Mouse (Mus musculus) intestine, embryonic 15.5 days (tissue): ENCODE measurements around the gene Dgke. TPM values are rescaled to one million over a fixed set of nuclear protein-coding genes. Genes with fewer than 3 reads are reported as not detected.
"Not testable (repeated sequence)": the region's sequence is repeated elsewhere in the genome, so short reads cannot be mapped to it uniquely, and the experiment has no call there.

Experiments used
- ATAC-seq: fragments of 200-750 bp; cut with Nextera tagmentation; 2 replicates; pipeline ENCODE4 v1.8.0; 2017; ENCODE audit warnings: moderate TSS enrichment, moderate library complexity
- H3K27ac ChIP-seq: fragments of 300-500 bp; sonication (generic); 2 replicates; pipeline ENCODE4 v1.5.1; 2015; ENCODE audit warnings: mild to moderate bottlenecking, inconsistent platforms
- H3K27me3 ChIP-seq: fragments of 300-500 bp; sonication (generic); replicated peaks from 2 replicates; pipeline ENCODE4 v1.6.1; 2015; ENCODE audit warnings: inconsistent platforms
- H3K36me3 ChIP-seq: fragments of 300-500 bp; sonication (generic); 2 replicates; pipeline ENCODE4 v1.6.1; 2015; ENCODE audit warnings: inconsistent platforms
- H3K4me1 ChIP-seq: fragments of 300-500 bp; sonication (generic); replicated peaks from 2 replicates; pipeline ENCODE4 v1.6.1; 2015; ENCODE audit warnings: inconsistent platforms
- H3K4me2 ChIP-seq: fragments of 300-500 bp; sonication (generic); replicated peaks from 2 replicates; pipeline ENCODE4 v1.6.1; 2015; ENCODE audit warnings: mild to moderate bottlenecking, inconsistent platforms
- H3K4me3 ChIP-seq: fragments of 300-500 bp; sonication (generic); replicated peaks from 2 replicates; pipeline ENCODE4 v1.5.1; 2015; ENCODE audit warnings: inconsistent platforms
- H3K9ac ChIP-seq: fragments of 300-500 bp; sonication (generic); 2 replicates; pipeline ENCODE4 v1.6.1; 2015; ENCODE audit warnings: inconsistent platforms
- H3K9me3 ChIP-seq: fragments of 300-500 bp; sonication (generic); 2 replicates; pipeline ENCODE4 v1.6.1; 2016; ENCODE audit warnings: inconsistent platforms
- WGBS: fragments of 180-500 bp; shearing (Covaris S2); methylation state at CpG from one replicate; pipeline ENCODE4 v1.1.7; 2015; 5-methylcytosine and 5-hydroxymethylcytosine counted together
- polyA plus RNA-seq: library from polyadenylated mRNA; unstranded; fragments of >200 nt; fragmentation: Nextera tagmentation; extraction: Ambion mirVana; gene quantifications from 2 replicates; pipeline ENCODE4 v1.2.1, GENCODE M21; 2015

Gene Dgke
- polyA plus RNA-seq, 1 experiment from 2014 or later, result 3.2 TPM

- no peaks in the 10 kb centered on the region; the same call in 1 of the 2 replicates for H3K36me3 ChIP-seq
- WGBS, result 87% methylated on average over 6 of the region's 6 CpGs
- no peaks in the 10 kb centered on the region for H3K27me3 ChIP-seq
- ATAC-seq, result no peak
- no peak overlapping the region for H3K4me3 ChIP-seq
- peaks cover 7% of the 10 kb centered on the region; the same call in 1 of the 2 replicates for H3K4me1 ChIP-seq
- no peak overlapping the region for H3K9ac ChIP-seq
- no peak overlapping the region for H3K27ac ChIP-seq
- no peak overlapping the region for H3K4me2 ChIP-seq
- H3K9me3 ChIP-seq, result no peaks in the 10 kb centered on the region
Observed at GRCm38 (mm10) chr11:89051767-89052166, 14.9 kb downstream of the Dgke start.

DNA sequence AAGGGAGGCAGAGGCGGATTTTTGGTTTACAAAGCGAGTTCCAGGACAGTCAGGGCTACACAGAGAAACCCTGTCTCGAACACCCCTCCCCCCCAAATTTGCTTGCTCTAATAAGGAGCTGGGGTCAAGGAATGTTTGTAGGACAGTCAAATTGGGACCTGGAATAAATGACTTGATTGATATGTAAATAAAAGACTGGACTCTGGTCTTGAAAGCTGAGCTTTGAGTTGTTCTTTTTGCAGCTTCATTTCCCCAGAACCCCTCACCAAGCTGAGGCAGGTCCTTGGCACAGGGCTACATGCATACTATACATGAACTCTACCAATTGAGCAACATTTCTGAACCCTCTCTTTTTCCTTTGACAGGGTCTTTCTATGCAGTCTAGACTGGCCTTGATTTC, 20.6 kb downstream of the Dgke start:
- H3K4me3 ChIP-seq, result no peak overlapping the region
- H3K4me1 ChIP-seq, result no peaks in the 10 kb centered on the region
- H3K4me2 ChIP-seq, result no peak overlapping the region
- WGBS, result 91% methylated on average over 3 of the region's 3 CpGs
- H3K27ac ChIP-seq, result no peak overlapping the region
- no peak for ATAC-seq
- no peaks in the 10 kb centered on the region for H3K9me3 ChIP-seq
- peaks cover 12% of the 10 kb centered on the region for H3K36me3 ChIP-seq
- no peaks in the 10 kb centered on the region for H3K27me3 ChIP-seq
- no peak overlapping the region for H3K9ac ChIP-seq

DNA sequence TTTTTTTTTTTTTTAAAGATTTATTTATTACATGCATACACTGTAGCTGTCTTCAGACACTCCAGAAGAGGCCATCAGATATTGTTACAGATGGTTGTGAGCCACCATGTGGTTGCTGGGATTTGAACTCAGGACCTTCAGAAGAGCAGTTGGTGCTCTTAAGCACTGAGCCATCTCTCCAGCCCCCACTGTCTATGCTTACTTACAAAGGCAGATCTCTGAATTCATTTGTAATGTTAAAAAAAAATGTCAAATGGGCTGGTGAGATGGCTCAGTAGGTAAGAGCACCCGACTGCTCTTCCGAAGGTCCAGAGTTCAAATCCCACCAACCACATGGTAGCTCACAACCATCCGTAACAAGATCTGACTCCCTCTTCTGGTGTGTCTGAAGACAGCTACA, 21.1 kb downstream of the Dgke start:
- peaks cover 12% of the 10 kb centered on the region for H3K36me3 ChIP-seq
- H3K4me2 ChIP-seq, H3K9ac ChIP-seq, H3K27ac ChIP-seq, ATAC-seq, H3K4me1 ChIP-seq, H3K27me3 ChIP-seq, H3K4me3 ChIP-seq, H3K9me3 ChIP-seq: not testable (repeated sequence)
- 89% methylated on average over 3 of the region's 3 CpGs for WGBS

- ATAC-seq, result no peak
- Histone ChIP-seq H3K27me3 (no peaks in the 10 kb centered on the region), H3K36me3 (peaks cover 15% of the 10 kb centered on the region), H3K4me3 (no peak overlapping the region), H3K9ac (no peak overlapping the region), H3K27ac (no peak overlapping the region), H3K4me2 (no peak overlapping the region), H3K9me3 (no peaks in the 10 kb centered on the region), H3K4me1 (no peaks in the 10 kb centered on the region)
- 89% methylated on average over 7 of the region's 7 CpGs for WGBS
Observed at GRCm38 (mm10) chr11:89043046-89043445, 23.6 kb downstream of the Dgke start.

GRCm38 (mm10) chr11:89041073-89041472, 25.6 kb downstream of the Dgke start:
- 89% methylated on average over 6 of the region's 7 CpGs for WGBS
- ATAC-seq, result not testable (repeated sequence)
- peaks cover 15% of the 10 kb centered on the region for H3K36me3 ChIP-seq

DNA sequence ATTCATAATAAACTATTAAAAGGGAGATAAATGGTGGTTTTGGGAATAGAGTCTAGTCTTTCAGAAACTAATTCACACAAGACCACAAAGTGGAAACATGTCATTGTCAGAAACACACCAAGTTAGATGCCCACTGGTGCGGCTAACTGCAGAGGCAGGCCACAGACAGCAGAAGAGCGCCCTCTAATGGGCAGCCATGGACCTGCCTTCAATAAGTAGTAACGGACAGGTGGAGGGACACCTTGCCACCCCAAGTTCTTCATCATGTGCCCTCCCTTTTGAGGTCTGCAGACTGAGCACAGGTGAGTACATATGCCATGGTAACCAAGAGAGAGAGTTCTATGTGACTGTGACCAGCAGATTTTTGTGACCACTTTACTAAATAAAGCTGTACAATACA, 27.3 kb downstream of the Dgke start:
- no peak for ATAC-seq
- 19% methylated on average over 3 of the region's 3 CpGs for WGBS

More at GRCm38 (mm10) chr11:89041073-89041472, 25.6 kb downstream of the Dgke start:
- not testable (repeated sequence) for H3K4me3 ChIP-seq, H3K9ac ChIP-seq, H3K4me1 ChIP-seq, H3K9me3 ChIP-seq, H3K4me2 ChIP-seq, H3K27me3 ChIP-seq, H3K27ac ChIP-seq

DNA sequence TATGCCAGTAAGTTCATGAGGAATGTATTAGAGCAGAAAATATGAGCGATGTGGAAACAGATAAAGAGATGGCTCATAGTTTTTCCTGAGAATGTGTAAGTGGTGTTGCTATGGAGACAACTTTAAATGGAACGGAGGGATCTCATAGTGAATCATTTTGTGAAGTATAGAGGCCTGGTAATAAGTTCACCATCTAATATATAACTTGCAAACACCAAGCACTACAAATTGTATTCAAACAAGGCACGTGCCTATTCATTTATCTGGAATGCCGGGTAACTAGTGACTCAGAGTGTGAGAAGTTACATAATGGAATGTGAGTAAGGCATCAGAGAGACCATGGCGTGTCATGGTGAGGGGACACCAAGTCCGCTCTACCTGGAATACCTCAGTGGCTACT, 28.2 kb downstream of the Dgke start:
- Histone ChIP-seq H3K27me3 (no peaks in the 10 kb centered on the region), H3K4me1 (no peaks in the 10 kb centered on the region), H3K9ac (no peak overlapping the region), H3K9me3 (no peaks in the 10 kb centered on the region), H3K27ac (no peak overlapping the region), H3K36me3 (peaks cover 3% of the 10 kb centered on the region; the same call in 1 of the 2 replicates), H3K4me3 (no peak overlapping the region), H3K4me2 (no peak overlapping the region)
- 91% methylated on average over 6 of the region's 6 CpGs for WGBS
- no peak for ATAC-seq

More for the DNA sequence above, 27.3 kb downstream of the Dgke start:
- Histone ChIP-seq H3K27ac (no peak overlapping the region), H3K27me3 (no peaks in the 10 kb centered on the region), H3K36me3 (peaks cover 3% of the 10 kb centered on the region), H3K4me3 (no peak overlapping the region), H3K4me2 (no peak overlapping the region), H3K9ac (no peak overlapping the region), H3K9me3 (no peaks in the 10 kb centered on the region), H3K4me1 (no peaks in the 10 kb centered on the region)

- no peaks in the 10 kb centered on the region for H3K27me3 ChIP-seq
- H3K4me2 ChIP-seq, result no peak overlapping the region
- H3K9me3 ChIP-seq, result no peaks in the 10 kb centered on the region
- H3K36me3 ChIP-seq, result 0 out of 2 replicates have a peak, but pooled peaks cover 3% of the 10 kb centered on the region
- no peak overlapping the region for H3K4me3 ChIP-seq
- ATAC-seq, result no peak
- no peak overlapping the region for H3K9ac ChIP-seq
- H3K27ac ChIP-seq, result no peak overlapping the region
- no peaks in the 10 kb centered on the region for H3K4me1 ChIP-seq
- 88% methylated on average over 3 of the region's 3 CpGs for WGBS
Observed at GRCm38 (mm10) chr11:89035552-89035951, 31.1 kb downstream of the Dgke start.

DNA sequence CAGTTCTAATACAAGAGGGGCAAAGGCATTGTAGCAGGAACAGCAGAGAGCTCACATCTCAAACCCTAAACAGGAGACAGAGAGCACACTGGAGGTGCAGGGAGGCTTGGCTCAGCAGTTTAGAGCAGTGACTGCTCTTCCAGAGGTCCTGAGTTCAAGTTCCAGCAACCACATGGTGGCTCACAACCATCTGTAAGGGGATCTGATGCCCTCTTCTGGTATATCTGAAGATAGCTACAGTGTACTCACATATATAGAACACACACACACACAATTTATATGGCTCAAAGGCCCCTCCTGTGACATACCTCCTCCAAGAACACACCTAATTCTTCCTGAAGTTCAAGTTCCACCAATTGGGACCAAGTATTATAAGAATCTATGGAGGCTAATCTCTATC, 32.1 kb downstream of the Dgke start:
- no peak overlapping the region for H3K9ac ChIP-seq
- no peak overlapping the region for H3K4me3 ChIP-seq
- H3K27ac ChIP-seq, result no peak overlapping the region
- H3K4me1 ChIP-seq, result no peaks in the 10 kb centered on the region
- no peaks in the 10 kb centered on the region for H3K36me3 ChIP-seq
- no peak for ATAC-seq
- H3K9me3 ChIP-seq, result no peaks in the 10 kb centered on the region
- no peak overlapping the region for H3K4me2 ChIP-seq
- no peaks in the 10 kb centered on the region for H3K27me3 ChIP-seq

DNA sequence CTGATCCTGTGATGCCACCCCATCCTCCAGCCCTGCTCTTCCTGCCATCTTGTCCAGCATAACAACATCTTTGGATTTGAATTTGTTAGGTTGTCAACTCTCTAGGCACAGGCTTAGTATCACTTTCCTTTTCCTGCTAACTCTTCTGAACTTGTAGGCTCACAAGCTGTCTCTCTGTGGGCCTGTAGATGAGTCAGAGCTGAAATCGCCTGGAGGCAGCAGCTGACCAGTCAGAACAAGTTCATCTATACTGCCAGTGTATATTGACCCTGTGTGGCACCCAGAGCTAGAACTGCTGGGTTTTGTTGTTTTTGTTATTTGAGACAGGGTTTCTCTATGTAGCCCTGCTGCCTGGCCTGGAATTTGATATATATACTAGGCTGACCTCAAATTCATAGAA, 35.5 kb downstream of the Dgke start:
- H3K9me3 ChIP-seq, result no peaks in the 10 kb centered on the region

DNA sequence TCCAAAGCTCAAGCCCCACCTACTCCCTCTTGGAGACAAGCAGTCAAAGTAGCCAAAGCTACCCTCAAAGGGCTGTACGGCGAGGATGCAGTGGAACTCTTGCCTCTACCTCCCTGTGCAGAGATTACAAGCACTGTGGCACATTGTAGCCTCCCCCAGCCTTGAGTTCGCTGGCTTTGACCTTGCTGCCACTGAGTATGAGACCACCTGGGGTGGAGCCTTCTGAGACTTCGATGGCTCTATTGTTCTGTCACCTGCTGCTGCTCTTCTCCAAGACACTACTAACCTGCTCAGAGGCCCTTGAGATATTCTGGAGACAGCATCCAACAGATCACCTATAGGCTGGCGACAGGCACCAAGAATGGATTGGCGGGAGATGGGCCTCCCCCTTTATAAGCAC, 36.1 kb downstream of the Dgke start:
- Histone ChIP-seq H3K4me1 (peaks cover 11% of the 10 kb centered on the region), H3K4me2 (no peak overlapping the region), H3K9ac (no peak overlapping the region), H3K4me3 (no peak overlapping the region), H3K36me3 (no peaks in the 10 kb centered on the region), H3K27ac (no peak overlapping the region), H3K9me3 (no peaks in the 10 kb centered on the region), H3K27me3 (no peaks in the 10 kb centered on the region)
- 87% methylated on average over 6 of the region's 6 CpGs for WGBS
- ATAC-seq, result no peak

More for the DNA sequence above, 35.5 kb downstream of the Dgke start:
- ATAC-seq, result no peak
- Histone ChIP-seq H3K4me2 (no peak overlapping the region), H3K4me1 (peaks cover 11% of the 10 kb centered on the region), H3K27me3 (no peaks in the 10 kb centered on the region), H3K4me3 (no peak overlapping the region), H3K27ac (no peak overlapping the region), H3K9ac (no peak overlapping the region), H3K36me3 (no peaks in the 10 kb centered on the region)
- 77% methylated on average over 1 of the region's 1 CpGs for WGBS

GRCm38 (mm10) chr11:89028871-89029405, 37.7 kb downstream of the Dgke start:
- 37% methylated on average over 10 of the region's 10 CpGs for WGBS
- Histone ChIP-seq H3K9ac (no peak overlapping the region), H3K4me1 (peaks cover 20% of the 10 kb centered on the region), H3K27me3 (no peaks in the 10 kb centered on the region), H3K36me3 (no peaks in the 10 kb centered on the region), H3K4me2 (no peak overlapping the region), H3K9me3 (no peaks in the 10 kb centered on the region), H3K4me3 (no peak overlapping the region), H3K27ac (0 out of 2 replicates have a peak overlapping the region, but pooled peaks have one; percentile 22)
- 0 out of 2 replicates have a peak, but pooled peaks have one; percentile 24 for ATAC-seq

- no peak overlapping the region for H3K9ac ChIP-seq
- no peaks in the 10 kb centered on the region for H3K27me3 ChIP-seq
- 57% methylated on average over 10 of the region's 10 CpGs for WGBS
- no peak overlapping the region for H3K27ac ChIP-seq
- no peak overlapping the region for H3K4me2 ChIP-seq
- H3K4me3 ChIP-seq, result no peak overlapping the region
- ATAC-seq, result peak; percentile 3; the same call in 1 of the 2 replicates
- H3K4me1 ChIP-seq, result peaks cover 23% of the 10 kb centered on the region
- H3K36me3 ChIP-seq, result no peaks in the 10 kb centered on the region
- H3K9me3 ChIP-seq, result no peaks in the 10 kb centered on the region
Observed at GRCm38 (mm10) chr11:89027955-89028361, 38.7 kb downstream of the Dgke start.
